Mouse (Mus musculus): ENCODE results near the gene Tctex1d4. TPM values are rescaled to one million over a fixed set of nuclear protein-coding genes. Genes with fewer than 3 reads are reported as not detected.

The Tctex1d4 gene
- under 1 TPM in 1 of 2 experiments, not detected in 1; 0.47 TPM for total RNA-seq (2021)
- long read RNA-seq, experiment 1: 0 reads
- long read RNA-seq, experiment 2: 0 reads

DNA sequence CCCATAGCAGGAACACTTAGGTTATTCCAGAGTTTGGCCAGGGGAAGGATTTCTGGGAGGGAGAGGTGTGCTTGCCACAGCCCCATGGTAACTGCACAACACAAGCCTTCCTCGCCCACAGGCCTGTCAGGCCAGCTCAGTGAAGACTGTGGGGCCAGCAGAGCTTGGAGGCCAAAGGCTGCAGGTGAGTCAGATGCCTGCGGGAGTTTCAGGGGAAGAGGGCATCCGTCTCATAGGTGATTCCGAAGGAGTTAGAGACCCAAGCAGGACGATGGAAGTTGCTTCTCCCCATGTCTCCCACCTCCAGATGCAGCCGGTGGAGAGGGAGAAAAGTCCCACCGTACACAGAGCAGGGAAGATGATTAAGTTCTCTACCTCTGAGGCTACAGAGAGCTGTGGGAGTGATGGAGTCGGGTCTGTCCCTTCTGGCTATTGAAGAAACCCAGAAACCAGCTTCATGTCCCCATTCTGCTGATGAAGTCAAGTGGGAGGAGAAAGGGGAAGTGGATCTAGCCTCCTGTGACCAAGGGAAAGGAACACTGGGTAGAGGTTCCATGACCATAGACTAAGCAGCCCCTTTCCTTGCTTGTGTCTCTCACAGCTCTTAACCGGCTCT, at the start of gene Tctex1d4:
Gene Tctex1d4 (plus strand): TSS at position 120 of the 616 bp plus-strand sequence.
- DNase-seq (ENCODE audit: low spot score in 2 of 2): no peak

DNA sequence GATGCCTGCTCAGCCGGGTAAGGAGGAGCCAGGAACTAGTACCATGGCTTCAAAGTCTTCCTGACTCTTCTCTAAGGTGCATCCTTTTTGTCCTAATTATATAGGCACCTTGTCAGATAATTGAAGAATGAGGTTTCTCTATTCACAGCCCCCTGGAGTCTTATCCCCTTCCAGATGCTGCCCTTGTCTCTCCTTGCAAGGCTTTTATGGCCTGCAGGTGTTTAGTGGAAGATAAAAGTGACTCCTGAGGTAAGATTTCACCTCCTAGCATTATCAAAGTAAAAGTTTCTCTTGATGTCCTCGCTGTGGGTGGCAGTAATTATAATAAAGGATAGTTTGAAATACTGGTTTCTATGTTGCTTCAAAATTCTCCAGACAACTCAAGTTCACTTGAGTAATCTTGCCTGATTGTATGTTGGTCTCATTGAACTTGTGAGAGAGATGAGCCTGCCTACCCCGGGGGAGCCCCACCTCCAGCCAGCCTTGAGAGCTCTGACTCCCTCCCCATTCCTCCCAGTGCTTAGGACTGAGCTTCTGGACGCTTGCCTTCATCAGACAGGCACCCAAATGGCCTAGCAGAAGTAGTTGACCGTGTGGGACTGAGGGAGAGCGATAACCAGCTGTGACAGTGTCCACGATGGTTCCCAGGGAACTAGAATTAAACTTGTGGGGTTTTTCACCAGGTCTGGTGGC, 38.5 kb upstream of the Tctex1d4 start:
- no peak for DNase-seq (ENCODE audit: low spot score in 2 of 2)

DNA sequence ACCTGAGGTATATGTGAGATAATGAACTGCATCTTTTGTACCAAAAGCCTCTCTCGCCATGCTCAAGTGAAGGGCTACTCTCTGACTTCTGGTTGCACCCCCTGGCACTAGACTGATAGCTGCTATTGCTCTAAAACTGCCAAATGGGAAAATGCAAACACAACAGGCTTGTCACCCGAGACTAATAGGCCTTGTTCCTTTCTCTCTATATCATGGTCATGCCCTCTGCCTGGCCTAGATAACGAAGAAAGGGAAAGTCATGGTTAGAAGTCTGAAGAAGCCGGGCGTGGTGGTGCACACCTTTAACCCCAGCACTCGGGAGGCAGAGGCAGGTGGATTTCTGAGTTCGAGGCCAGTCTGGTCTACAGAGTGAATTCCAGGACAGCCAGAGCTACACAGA, 36.0 kb upstream of the Tctex1d4 start:
- no peak for DNase-seq (ENCODE audit: low spot score in 2 of 2)

DNA sequence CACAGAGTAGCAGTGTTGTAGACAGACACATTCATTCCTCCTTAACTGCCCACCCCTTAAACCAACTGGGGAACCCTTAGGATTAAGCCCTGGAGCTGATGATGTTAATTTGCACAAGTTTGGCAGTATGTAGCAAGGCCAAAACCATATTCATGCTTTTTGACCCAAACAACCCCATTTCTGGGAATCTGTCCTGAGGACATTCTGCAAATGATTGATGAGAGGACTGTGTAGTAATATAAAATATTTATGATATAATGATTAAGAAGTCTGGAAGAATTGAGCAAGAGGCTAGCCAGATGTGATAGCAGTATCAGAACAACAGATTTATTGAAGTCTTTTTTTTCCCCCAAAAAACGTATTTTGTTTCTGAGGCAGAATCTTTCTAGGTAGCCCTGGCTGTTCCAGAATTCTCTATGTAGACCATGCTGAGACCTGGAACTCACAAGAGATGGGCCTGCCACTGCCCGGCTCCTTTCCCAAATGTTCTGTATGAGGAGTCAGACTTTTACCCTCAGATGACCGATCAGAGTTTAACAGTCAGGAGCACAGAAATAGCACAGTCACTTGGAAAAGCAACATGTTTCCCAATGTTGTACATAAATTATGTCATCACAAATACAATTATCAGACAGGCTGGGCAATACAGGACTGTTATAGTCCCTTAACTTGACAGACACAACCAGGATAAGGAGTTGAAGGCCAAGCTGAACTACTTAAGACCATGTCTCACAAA, 31.8 kb upstream of the Tctex1d4 start:
- DNase-seq (ENCODE audit: low spot score in 2 of 2): no peak

DNA sequence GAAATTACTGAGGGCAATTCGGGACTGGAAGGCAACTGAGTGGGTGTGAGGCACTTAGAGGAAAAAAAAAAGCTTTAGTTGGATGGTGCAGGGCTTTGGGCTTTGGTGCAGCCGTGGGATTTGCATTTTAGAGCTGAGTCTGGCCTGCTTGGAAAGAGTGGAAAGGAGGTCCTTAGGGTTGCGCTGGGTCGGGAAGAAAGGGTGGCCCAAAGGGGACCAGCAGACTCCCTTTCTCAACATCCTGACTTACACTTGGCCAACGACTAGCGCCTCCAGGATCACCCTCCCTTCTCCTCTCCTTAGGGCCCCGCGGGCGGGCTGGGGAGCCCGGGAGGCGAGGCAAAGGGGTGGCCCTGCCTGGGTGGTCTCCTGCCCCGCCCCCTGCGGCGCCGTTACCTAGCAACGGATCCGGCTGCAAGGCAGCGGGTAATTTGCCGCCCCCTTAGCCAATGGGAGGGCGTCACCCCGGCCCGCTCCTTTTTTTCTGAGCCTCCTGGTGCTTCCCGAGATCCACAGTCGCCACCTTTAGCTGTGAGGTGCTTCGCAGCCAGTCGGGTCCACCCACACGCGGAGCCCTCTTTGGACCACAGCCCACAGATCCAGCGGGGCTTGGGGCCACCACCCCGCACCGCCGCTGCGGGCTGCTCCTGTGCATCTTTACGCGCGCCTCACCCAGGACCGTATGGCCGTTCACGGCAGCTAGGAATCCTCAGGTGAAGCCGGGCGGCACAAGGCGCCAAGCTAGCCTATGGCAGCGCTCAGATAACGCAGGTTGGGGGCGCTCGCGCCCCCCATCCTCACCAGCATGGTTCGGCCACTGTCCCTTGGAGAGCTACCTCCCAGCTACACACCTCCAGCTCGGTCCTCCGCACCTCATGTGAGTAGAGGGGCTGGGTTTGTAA, 30.8 kb upstream of the Tctex1d4 start, which contains the start of gene Ptch2:
Gene Ptch2 (plus strand): TSS at position 525 of the 902 bp plus-strand sequence.
- peak; percentile 76 to 86 for DNase-seq (ENCODE audit: low spot score in 2 of 2)

DNA sequence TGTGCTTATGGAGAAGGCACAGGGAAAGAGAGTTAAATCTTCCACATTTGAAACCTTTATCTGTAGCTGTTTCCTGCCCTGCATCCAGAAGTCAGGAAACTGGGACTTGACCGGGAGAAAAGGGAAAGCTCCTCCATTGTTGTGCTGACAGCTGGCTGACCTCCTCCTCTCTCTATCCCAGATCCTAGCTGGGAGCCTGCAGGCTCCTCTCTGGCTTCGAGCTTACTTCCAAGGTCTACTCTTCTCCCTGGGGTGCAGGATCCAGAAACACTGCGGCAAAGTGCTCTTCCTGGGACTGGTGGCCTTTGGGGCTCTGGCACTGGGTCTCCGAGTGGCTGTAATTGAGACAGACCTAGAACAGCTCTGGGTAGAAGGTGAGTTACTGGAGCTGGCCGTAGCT, 29.9 kb upstream of the Tctex1d4 start:
- no peak for DNase-seq (ENCODE audit: low spot score in 2 of 2)

DNA sequence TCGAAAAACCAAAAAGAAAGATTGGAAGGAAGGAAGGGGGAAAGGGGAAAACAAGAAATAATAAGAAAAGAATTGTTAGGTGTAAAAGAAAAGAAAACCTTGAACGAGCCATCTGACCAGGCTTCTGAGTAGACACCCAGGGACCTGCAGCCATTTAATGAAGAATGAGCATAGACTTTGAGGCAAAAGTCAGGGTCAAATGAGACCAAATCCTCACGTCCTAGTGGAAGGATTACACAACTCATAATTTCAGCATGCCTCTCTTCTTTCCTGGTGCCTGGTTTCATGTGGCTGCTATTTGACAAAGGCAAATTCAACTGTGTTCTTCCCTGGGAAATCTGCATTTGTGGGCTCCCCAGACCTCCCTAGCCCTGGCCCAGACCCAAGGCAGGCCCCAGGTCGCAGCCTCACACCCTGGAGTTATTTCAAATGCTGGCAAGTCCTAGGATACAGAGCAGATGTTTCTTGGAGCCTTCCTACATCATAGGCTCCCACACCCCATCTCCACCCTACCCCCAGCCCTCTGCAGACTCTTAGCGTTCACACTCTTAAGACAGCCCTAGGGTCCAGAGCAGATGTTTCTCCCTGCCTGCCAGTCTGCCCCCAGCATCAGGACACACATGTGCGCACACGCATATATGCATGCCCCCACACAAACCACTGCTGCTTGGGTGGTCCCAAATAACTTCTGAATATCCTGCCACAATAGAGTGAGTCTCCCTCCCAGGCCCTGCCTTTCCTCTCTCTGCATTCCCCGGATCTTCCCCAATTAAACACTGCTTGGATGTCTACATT, 28.4 kb upstream of the Tctex1d4 start:
- peak in 1 of 2 experiments; percentile 53 for DNase-seq (ENCODE audit: low spot score in 2 of 2)

DNA sequence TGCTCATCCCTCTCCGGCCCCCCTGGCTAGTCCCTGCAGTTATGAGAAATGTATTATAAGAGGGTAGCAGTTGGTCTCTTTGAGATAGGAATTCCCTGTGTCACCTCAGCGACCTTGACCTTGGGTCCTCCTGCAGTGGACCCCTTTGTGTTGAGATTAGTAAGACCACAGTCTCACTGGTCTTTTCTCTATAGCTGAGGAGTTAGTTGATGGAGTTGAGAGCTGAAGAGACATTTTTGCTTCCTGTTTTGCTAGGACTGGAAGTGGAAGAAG, 27.9 kb upstream of the Tctex1d4 start:
- DNase-seq (ENCODE audit: low spot score in 2 of 2): no peak

DNA sequence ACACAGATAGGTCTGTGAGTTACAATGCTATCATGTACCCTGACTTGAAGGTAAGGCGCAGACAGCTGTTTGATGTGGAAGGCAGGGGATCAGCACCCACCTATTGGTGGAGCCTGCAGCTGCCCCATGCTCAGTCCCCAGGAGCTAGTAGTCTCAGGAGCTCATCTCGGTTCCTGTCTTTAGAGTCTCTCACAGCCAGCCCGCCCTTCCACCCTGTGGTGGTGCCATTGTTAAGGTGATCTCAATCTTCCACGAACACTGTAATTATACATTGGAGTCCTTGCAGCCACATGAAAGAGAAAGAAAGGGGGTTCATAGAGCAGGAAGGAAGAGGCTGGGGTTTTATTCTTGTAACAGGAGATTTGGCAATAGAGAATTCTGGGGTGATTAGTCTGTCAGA, 26.6 kb upstream of the Tctex1d4 start:
- DNase-seq (ENCODE audit: low spot score in 2 of 2): no peak

DNA sequence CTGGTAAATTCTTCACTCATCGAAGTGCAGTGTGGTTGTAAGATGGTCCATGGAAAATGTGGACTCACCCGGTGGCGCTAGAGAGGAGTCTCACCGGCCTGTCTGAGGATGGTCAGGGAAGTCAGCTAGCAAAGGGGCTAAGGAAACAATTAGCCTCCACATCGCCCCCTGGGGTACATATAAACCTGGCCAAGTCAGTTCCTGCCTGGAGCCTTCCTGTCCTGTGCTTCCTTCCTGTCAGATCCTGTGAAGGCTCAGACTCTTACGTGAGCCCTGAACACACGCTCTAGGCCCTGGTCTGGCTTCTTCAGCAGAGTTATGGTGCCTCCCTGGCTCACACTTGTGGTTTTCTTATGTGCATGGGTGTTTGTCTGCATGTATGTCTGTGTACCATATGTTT, 25.4 kb upstream of the Tctex1d4 start:
- no peak for DNase-seq (ENCODE audit: low spot score in 2 of 2)

DNA sequence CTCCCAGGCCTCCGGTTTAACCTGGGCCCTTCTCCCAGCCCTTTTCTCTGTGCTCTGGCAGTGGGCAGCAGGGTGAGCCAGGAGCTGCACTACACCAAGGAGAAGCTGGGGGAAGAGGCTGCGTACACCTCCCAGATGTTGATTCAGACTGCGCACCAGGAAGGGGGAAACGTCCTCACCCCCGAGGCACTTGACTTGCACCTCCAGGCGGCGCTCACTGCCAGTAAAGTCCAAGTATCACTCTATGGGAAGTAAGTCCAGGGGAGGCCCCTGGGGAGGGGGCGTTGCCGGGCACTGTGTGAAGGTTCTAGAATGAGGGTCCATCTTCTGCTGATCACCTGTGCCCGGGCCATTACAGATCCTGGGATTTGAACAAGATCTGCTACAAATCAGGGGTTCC, 21.9 kb upstream of the Tctex1d4 start:
- DNase-seq (ENCODE audit: low spot score in 2 of 2): no peak

DNA sequence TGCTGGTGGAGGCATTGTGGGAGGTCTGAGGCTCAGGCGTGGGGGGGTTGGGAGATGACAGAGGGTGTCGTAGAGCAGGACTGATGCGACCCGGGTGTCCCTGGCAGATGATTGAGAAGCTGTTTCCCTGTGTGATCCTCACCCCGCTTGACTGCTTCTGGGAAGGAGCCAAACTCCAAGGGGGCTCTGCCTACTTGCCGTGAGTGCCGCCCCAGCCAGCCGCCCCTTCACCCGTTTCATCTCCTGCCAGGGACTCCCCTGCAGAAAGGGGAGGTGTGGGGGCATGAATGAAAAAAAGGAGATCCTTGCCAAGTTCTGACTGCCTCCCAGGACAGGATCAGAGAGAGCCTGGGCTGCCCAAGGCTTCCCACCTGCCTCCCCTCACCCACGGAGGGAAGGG, 21.5 kb upstream of the Tctex1d4 start:
- no peak for DNase-seq (ENCODE audit: low spot score in 2 of 2)

DNA sequence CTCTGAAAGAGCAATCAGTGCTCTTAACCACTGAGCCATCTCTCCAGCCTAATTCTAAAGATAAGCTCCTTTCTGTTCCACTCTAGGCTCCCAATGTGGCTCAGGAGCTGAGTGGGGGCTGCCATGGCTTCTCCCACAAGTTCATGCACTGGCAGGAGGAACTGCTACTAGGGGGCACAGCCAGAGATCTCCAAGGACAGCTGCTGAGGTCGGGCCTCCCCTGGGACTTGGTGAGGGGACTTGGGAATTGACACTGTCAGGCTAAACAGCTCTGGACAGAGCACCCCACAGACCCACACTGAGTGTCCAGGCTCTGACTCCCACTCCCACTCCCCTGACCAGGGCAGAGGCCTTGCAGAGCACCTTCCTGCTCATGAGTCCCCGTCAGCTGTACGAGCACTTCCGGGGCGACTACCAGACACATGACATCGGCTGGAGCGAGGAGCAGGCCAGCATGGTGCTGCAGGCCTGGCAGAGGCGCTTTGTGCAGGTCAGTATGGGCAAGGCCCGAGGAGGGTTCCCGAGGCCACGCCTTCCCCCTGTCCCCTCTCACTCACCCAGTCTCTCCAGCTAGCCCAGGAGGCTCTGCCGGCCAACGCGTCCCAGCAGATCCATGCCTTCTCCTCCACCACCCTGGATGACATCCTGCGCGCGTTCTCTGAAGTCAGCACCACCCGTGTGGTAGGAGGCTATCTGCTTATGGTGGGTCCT, 18.6 kb upstream of the Tctex1d4 start:
- DNase-seq (ENCODE audit: low spot score in 2 of 2): no peak

DNA sequence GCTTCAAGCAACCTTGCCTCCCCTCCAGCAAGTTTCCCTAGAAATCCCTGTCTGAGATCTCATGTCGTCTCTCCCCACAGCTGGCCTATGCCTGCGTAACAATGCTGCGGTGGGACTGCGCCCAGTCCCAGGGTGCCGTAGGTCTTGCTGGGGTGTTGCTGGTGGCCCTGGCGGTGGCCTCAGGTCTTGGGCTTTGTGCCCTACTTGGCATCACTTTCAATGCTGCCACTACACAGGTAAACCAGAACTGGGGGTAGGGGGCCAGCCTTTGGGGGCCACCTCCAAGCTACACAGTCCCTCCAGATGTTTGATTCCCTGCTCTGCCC, 18.1 kb upstream of the Tctex1d4 start:
- no peak for DNase-seq (ENCODE audit: low spot score in 2 of 2)

DNA sequence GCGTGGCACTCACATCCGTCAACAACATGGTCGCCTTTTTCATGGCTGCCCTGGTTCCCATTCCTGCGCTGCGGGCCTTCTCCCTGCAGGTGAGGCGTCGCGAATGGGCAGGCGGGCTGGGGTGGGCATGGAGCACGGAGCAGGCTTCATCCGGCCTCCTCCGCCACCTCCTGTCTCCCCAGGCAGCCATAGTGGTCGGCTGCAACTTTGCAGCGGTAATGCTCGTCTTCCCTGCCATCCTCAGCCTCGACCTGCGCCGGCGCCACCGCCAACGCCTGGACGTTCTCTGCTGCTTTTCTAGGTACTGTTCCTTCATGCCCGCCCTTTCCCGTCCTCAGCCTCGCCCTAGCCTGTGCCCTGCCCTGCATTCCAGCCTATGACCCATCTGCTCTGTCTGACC, 17.3 kb upstream of the Tctex1d4 start:
- DNase-seq (ENCODE audit: low spot score in 2 of 2): no peak

DNA sequence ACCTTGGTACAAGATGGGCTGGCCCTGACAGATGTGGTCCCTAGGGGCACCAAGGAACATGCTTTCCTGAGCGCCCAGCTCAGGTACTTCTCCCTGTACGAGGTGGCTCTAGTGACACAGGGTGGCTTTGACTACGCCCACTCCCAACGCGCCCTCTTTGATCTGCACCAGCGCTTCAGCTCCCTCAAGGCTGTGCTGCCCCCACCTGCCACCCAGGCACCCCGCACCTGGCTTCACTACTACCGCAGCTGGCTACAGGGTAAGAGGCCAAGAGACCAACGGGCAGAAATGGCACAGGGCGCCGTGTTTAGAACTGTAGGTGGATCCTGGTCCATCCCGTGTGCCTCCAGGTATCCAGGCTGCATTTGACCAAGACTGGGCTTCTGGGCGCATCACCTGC, 16.3 kb upstream of the Tctex1d4 start:
- no peak for DNase-seq (ENCODE audit: low spot score in 2 of 2)

DNA sequence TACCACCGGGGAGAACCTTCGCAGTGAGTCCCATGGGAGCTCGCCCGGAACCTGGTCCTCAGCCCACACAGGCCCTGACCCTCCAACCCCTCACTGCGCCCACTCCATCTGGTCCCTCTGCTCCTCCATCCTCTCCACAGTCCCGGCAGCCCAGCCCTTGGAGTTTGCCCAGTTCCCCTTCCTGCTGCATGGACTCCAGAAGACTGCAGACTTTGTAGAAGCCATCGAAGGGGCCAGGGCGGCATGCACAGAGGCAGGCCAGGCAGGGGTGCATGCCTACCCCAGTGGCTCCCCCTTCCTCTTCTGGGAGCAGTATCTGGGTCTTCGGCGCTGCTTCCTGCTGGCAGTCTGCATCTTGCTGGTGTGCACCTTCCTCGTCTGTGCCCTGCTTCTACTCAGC, 15.6 kb upstream of the Tctex1d4 start:
- no peak for DNase-seq (ENCODE audit: low spot score in 2 of 2)

DNA sequence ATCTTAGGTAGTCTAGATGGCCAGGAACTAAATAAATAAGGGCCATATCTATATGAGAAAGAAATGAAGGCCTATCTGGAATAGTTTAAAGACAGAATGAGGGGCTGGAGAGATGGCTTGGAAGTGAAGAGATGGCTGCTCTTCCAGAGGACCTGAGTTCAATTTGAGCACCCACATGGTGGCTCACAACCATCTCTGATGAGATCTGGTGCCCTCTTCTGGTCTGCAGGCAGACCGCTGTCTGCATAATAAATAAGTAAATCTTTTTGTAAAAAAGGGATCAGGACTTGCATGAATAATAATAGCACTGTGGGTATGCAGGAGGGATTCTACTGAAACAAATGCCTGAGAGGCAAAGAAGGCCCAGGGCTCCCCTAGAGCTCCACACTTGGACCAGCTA, 13.4 kb upstream of the Tctex1d4 start:
- DNase-seq (ENCODE audit: low spot score in 2 of 2): no peak

DNA sequence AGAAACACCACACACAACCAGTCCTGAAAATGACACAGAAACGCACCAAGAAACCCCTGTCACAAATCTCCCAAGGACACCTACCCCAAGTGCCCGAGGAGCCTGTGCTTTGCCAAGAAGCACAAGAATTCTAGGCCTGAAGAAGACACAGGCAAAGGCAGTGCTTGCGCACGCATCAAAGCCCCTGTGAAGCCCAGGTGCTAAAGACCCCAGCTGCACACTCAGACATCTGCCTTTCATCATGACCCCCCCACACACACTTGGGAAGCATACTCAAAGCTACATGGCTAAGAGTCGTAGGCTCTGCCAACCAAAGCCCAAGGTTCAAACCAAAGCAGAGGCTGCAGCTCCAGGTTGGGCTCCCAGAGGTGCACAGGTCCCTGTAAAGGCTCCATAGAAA, 11.0 kb upstream of the Tctex1d4 start:
- no peak for DNase-seq (ENCODE audit: low spot score in 2 of 2)

DNA sequence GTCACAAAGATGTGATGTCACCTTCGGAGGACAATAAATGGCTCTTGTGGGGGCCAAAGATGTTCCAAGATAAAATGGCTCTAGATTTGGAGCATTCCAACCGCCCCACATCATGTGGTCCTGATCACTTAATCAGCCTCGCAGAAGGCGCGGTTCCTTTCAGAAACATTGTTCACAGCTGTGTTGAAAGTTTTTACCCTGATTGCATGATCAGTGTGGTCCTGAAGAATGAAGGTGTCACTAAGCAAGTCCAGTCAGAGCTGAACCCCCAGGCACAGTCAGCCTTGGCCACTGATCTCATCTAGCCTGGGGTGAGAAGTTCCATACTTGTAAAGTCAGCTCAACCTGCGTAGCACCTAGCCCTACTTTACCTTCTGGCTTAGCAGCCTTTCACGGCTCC, 8.7 kb upstream of the Tctex1d4 start:
- no peak for DNase-seq (ENCODE audit: low spot score in 2 of 2)
